Mouse (Mus musculus): Measurements from ENCODE around the gene Cdc14b.

DNA sequence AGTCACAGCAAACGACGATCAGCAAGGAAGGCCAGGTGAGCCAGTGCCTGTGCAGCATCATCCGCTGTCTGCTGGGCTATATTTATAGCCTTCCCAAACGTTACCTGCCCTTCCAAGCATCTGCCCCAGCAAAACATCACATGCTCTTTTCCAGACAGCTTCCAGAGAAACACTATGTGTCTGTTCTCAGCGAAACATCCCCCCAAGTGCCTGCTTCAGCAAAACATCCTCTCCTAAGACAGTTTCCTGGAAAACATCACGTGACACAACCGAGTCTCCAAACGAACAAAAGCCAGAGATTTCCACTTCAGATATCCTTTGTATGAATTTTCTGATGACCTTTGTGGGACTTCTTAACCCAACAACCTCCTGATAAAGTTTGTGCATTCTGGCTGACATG is 45.2 kb upstream of the Cdc14b start:
- TF ChIP-seq CTCF (IDR thresholded peaks at IDR 0.05; ENCODE audit: control insufficient read depth, insufficient read depth, insufficient read length) (no peak), FOSL1 (IDR thresholded peaks at IDR 0.05; ENCODE audit: insufficient read depth, low read length, poor library complexity, severe bottlenecking) (no peak), MYOD1 (IDR thresholded peaks at IDR 0.05; ENCODE audit: control insufficient read depth, insufficient read length, low read depth) (no peak), USF1 (IDR thresholded peaks at IDR 0.05; ENCODE audit: low read depth) (no peak), MYOG (IDR thresholded peaks at IDR 0.05; ENCODE audit: control insufficient read depth, extremely low read depth, insufficient read length) (no peak)
